Mouse (Mus musculus): ENCODE measurements around the gene Pphln1.

Pphln1 gene

DNA sequence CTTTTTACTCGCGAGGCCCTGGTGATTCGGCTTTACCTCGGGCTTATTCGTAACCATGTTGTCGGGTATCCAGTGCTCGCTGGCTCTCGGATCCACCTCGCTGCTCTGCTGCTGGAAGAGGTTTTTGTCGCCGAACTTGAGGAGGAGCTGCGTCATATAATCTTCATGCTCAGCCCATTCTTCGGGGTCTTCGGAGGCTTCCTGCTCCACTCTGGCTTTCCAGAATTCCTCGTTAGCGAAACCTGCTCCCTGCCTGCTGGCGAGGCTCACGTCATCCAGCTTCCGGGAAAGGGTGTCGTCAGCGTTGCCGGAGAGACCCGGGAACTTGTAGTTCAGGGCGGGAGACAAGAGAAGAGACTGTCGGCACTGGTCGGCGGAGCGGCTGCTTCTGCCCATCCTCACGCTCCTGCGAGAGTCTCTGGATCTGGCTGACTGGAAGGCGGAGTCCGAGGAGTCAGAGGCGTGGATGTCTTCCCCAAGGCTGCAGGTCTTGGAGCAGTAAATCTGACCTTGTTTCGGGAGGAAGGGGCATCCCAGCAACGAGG, 105.1 kb downstream of the Pphln1 start:
- Histone ChIP-seq H3K27me3 (ENCODE audit: control insufficient read depth, insufficient read depth, low read length, poor library complexity, severe bottlenecking) (no peaks in the 10 kb centered on the region), H3K36me3 (ENCODE audit: control insufficient read depth, insufficient read depth, low read length, poor library complexity, severe bottlenecking) (no peaks in the 10 kb centered on the region)
- no peak for DNase-seq (ENCODE audit: low read depth, low spot score)

DNA sequence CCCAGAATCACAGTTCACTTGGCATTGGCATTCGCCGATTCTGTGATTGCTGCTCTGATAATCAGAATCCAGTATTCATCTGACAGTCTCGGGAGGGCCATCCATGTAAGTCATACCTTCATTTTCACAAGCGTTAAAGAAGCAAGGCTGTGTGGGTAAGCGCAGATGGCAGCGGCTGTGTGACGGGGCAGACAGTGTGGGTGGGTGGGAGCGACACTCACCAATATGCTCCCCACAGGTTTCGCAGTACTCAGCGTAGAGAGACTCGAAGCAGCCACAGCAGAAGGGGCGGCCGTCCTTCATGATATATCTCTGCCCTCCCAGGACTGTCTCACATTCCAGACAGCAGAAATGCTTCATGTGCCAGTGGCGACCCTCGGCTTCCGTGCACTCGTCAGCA, 106.7 kb downstream of the Pphln1 start:
- DNase-seq (ENCODE audit: low read depth, low spot score) = no peak
- Histone ChIP-seq H3K27me3 (ENCODE audit: control insufficient read depth, insufficient read depth, low read length, poor library complexity, severe bottlenecking) (no peaks in the 10 kb centered on the region), H3K36me3 (ENCODE audit: control insufficient read depth, insufficient read depth, low read length, poor library complexity, severe bottlenecking) (no peaks in the 10 kb centered on the region)

DNA sequence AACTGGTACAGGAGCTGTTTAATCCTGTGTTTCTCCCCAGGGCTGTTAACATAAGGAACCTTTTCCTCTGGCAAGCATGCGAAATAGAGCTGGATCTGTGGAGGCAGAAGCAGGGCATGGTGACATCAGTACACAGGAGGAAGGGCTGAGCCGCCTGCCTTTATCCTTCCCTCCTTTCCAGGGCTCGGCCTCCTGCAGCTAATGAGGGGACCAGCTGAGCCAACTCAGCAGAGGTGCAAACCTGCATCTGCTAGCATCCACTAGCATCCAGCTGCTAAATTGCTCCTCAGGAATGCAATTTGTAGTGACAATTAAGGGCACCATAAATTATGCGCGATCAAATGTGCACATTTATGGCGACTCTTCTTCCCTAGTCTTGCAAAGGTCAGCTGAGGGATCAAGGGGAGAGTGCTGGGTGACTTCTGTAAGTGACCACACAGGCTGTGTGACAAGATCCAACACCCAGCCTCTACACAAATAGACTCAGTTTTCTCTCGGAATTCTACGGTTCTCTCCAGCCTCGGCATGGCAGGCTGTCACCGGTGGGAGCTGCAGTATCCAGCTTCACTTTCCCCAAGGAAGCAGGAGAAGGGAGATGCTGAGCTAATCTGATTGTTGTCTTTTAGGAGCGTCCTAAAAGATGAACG, 112.7 kb downstream of the Pphln1 start:
- H3K36me3 ChIP-seq (ENCODE audit: control insufficient read depth, insufficient read depth, low read length, poor library complexity, severe bottlenecking) = no peaks in the 10 kb centered on the region
- DNase-seq (ENCODE audit: low read depth, low spot score) = no peak
- H3K27me3 ChIP-seq (ENCODE audit: control insufficient read depth, insufficient read depth, low read length, poor library complexity, severe bottlenecking) = no peaks in the 10 kb centered on the region

DNA sequence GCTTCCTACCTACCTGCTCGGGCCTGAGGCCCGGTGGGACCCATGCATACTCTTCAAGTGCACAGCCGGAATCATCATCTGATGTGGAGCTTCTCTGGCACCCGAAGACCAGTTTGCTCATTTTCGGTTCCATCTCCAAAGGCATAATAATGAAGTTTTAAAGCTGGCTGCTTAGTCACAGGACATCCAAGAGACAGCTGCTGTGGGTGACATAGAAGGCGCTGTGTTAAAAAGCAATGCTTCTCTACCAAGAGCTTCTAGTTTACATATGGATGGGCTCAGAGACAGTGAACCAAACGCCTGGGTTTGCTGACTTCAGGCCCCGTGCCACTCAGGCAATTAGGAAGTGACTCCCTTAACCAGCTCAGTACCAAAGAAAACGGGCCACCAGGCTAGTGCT, 114.3 kb downstream of the Pphln1 start:
- no peak for DNase-seq (ENCODE audit: low read depth, low spot score)
- Histone ChIP-seq H3K27me3 (ENCODE audit: control insufficient read depth, insufficient read depth, low read length, poor library complexity, severe bottlenecking) (no peaks in the 10 kb centered on the region), H3K36me3 (ENCODE audit: control insufficient read depth, insufficient read depth, low read length, poor library complexity, severe bottlenecking) (no peaks in the 10 kb centered on the region)

DNA sequence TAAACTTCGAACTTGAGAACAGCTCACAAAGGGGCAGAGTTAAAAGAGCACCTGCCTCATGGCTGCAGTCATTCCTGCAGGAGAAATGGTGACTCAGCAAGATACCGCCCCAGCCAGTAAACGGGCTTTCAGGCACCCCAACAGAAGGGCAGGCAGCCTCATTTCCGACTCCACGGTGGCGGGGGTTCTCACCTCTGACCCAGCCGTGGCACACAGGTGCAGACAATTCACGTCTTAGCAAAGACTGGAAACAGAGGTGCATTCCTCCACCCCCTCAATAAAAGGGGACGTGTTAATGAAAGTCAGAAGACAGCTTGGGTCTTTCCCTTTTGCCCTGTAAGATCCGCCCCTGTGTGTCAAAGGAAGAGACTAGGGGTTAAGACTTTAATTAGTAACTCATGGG, 115.8 kb downstream of the Pphln1 start:
- Histone ChIP-seq H3K36me3 (ENCODE audit: control insufficient read depth, insufficient read depth, low read length, poor library complexity, severe bottlenecking) (no peaks in the 10 kb centered on the region), H3K27me3 (ENCODE audit: control insufficient read depth, insufficient read depth, low read length, poor library complexity, severe bottlenecking) (no peaks in the 10 kb centered on the region)
- DNase-seq (ENCODE audit: low read depth, low spot score) = no peak

DNA sequence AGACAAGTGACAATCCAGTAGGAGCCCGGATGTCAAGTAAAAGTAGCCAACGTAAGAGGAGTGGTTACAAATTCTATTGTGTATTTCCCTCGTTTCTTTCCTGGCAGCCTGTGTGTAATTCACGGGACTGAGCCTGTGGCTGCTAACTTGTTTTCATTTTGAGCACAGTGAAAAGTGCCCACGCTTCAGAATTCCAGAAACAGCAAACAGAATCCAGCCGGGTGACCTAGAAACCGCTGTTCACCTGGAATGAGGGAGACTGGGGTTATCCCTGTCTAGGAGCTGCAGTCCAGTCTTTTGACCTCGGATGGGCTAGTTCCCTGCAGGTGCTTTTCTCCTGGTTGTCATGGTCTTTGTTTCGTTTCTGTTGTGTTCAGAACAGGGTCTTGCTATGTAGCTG, 117.2 kb downstream of the Pphln1 start:
- H3K27me3 ChIP-seq (ENCODE audit: control insufficient read depth, insufficient read depth, low read length, poor library complexity, severe bottlenecking) = no peaks in the 10 kb centered on the region
- H3K36me3 ChIP-seq (ENCODE audit: control insufficient read depth, insufficient read depth, low read length, poor library complexity, severe bottlenecking) = no peaks in the 10 kb centered on the region
- no peak for DNase-seq (ENCODE audit: low read depth, low spot score)

DNA sequence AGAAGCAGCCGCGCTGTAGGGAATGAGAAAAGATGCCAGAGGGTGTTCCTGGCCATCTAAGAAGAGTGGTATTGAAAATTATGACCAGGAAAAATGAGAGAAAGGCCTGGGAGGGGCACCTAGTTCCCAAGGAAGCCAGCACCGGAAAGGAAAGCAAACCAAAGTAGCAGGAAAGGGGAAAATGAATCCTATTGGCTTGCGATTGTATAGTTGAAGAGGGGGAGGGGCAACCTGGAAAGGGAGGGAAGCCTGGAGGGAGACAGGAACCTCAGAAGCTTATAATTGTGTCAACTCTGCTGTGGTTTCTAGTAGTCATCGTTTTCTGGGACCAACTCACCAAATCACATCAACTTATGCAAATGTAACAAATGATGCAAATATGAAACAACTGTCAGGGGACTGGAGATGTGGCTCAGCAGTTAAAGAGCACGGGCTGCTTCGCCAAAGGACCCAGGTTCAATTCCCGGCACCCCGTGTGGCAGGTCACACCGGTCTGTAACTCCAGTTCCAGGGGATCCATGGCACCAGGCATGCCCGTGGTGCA, 118.9 kb downstream of the Pphln1 start:
- H3K27me3 ChIP-seq (ENCODE audit: control insufficient read depth, insufficient read depth, low read length, poor library complexity, severe bottlenecking) = no peaks in the 10 kb centered on the region
- DNase-seq (ENCODE audit: low read depth, low spot score) = peak; percentile 10
- H3K36me3 ChIP-seq (ENCODE audit: control insufficient read depth, insufficient read depth, low read length, poor library complexity, severe bottlenecking) = no peaks in the 10 kb centered on the region

DNA sequence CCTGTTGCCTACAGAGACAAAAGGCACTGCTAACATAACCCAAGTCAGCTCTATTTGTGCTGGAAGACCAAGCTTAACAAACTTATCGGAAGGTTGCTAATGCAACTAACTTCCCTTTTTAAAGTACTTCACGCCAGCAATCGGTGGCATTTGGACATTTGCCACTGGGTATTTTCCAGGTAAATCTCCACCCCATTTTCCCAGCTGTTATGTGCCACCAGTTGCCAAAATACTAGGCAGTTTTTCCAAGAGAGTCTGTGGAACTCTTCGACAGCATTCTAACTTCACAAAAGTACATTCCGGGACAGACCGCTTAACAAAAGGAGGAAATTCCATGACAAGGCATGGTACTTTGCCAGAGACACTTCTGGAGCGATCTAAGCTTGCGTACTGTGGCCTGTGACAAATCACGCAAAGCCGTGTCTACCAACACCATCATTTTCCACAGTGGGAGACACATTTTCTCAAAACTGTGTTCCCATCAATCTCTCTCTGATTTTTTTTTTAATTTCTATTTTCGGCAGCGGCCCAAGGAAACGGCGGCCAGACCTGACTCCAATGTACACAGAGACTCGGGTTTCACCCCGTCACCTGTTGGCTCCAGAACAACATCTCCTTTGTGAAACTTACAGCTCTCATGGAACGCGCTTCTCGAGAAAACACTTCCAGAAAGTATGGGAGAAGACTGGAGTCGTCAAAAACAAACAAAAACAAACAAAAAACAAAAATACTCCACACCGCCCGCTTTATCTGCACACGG, 120.2 kb downstream of the Pphln1 start:
- no peak for DNase-seq (ENCODE audit: low read depth, low spot score)
- no peaks in the 10 kb centered on the region for H3K36me3 ChIP-seq (ENCODE audit: control insufficient read depth, insufficient read depth, low read length, poor library complexity, severe bottlenecking)
- no peaks in the 10 kb centered on the region for H3K27me3 ChIP-seq (ENCODE audit: control insufficient read depth, insufficient read depth, low read length, poor library complexity, severe bottlenecking)

DNA sequence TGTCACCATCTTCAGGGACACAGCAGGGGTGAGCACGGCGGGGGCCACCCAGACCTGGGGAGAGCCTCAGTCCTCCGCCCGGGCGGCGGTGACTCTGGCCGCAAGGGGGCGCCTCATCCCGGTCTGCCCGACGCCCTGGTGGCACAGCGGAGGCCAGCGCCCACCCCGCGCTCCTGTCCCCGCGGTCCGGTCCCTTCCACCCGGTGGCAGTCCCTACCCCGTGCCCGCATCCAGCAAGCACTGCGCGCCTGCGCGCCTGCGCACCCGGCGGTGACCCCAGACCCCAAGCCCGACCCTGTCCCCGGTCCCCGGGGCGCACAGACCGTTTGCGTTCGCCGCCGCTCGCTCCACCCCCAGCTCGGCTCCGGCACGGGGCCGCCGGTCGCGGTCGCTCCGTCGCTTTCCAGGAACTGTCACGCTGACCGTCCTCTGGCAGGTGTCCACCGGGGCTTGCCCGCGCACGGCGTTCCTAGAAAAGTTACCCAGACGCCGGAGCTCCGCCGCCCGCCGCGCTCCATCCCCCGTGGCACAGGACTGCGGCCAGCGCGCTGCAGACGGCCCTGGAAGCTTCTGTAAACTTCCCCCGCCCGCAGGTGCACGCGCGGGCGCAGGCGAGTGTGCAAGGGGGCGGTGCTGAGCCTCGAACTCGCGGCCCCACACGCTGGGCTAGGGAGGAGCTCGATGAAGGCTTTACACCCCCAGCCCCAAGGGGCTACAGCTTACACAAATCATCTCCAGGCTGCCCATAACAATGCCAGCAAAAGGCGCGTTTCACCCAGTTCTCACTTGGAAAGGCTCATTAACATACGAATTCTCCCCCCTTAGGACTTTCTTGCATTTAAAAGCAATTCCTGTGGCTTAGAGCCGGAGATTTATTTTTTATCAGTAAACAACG, 121.0 kb downstream of the Pphln1 start:
- H3K36me3 ChIP-seq (ENCODE audit: control insufficient read depth, insufficient read depth, low read length, poor library complexity, severe bottlenecking) = no peaks in the 10 kb centered on the region
- no peaks in the 10 kb centered on the region for H3K27me3 ChIP-seq (ENCODE audit: control insufficient read depth, insufficient read depth, low read length, poor library complexity, severe bottlenecking)
- DNase-seq (ENCODE audit: low read depth, low spot score) = peak; percentile 56

DNA sequence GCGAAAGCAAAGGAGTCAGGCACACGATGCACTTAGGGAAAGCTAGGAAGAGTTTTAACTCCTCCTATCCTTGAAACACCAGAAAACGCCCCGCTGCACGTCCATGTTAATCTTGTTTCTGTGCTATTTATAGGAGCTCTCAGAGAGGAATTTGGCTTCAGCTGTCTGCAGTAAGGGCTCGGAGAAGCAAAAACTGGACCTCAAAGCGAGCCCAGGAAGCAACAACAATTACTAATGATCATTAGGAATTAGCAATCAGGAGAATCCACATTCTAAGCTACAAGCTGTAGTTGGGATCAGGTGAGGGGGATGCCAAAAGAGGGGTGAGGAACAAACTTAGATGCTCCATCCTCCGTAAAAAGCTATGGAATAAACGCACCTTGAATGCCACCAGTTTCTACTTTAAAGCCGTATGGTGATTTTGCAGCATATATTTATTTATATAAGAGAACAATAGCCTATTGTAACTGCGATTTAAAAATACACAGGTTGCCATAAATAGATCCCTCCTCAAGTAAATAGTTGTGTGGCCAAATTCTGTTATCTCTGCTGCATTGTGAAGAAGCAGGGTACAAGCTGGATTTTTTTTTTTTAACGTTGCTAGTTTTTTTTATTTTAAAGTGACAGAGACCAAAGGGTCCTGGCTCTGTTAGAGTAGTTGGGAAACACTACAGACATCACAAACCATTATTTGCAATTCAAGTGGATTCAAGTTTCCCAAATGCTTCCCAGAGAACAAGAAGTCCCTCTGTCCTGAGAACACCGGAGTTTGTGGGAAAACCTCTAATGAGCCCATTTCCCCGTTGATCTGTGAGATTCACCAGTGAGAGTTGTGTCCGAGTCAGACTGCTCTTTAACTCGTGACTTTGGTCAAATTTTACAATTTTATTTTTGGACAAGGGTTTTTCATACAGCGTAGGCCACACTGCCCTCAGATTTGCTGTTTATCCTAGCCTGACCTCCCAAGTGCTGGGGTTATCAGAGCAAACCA, 122.0 kb downstream of the Pphln1 start:
- no peaks in the 10 kb centered on the region for H3K36me3 ChIP-seq (ENCODE audit: control insufficient read depth, insufficient read depth, low read length, poor library complexity, severe bottlenecking)
- H3K27me3 ChIP-seq (ENCODE audit: control insufficient read depth, insufficient read depth, low read length, poor library complexity, severe bottlenecking) = no peaks in the 10 kb centered on the region
- DNase-seq (ENCODE audit: low read depth, low spot score) = no peak

DNA sequence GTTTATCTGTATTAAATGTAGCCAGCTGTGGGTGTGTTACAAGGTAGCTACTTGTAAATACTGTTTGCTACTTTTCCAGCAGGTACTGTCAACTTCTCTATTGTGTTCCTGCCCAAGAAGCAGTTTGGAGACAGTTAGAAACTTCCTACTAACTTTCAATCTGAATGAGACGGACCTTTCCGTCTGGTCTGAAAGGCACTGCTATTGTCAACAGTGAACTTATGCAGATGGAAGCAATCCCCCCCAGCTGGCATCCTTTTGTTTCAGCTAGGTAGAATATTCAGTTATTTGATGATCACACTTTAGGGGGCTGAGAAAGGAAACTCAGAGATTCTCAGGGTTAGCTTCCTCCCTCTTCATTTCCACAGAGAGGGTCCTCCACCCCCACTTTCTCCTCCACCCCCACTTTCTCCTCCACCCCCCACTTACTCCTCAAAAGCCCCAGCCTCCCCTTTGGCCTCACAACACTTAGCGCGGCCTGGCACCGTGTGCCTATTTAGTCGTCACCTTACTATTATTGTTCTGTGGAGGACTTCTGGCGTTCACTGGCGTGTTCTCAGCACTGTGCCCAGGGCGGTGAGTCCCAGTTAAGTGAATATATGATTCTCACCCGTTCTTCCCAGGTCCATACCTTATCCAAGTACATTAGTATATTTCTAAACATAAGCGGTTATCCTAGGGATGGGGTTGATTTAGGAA, 123.1 kb downstream of the Pphln1 start:
- Histone ChIP-seq H3K36me3 (ENCODE audit: control insufficient read depth, insufficient read depth, low read length, poor library complexity, severe bottlenecking) (no peaks in the 10 kb centered on the region), H3K27me3 (ENCODE audit: control insufficient read depth, insufficient read depth, low read length, poor library complexity, severe bottlenecking) (no peaks in the 10 kb centered on the region)
- no peak for DNase-seq (ENCODE audit: low read depth, low spot score)

DNA sequence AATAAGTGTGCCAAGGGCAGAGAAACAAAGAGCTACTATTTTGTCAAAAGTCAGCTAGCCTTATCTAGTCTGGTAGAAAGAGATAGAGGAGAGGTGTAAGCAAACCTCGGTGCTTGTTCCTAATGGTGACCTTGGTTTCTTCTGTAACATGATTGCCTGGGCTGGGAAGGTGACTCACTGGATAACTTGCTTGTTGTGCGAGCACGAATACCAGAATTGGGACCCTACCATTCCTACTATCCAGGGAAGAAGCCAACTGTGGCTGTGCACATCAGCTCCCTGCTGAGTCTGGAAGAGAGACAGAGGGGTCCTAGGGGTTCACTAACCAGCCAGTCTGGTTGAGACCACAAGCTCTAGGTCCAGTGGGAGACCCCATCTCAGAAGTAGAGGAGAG, 123.6 kb downstream of the Pphln1 start:
- H3K36me3 ChIP-seq (ENCODE audit: control insufficient read depth, insufficient read depth, low read length, poor library complexity, severe bottlenecking) = no peaks in the 10 kb centered on the region
- DNase-seq (ENCODE audit: low read depth, low spot score) = no peak
- H3K27me3 ChIP-seq (ENCODE audit: control insufficient read depth, insufficient read depth, low read length, poor library complexity, severe bottlenecking) = no peaks in the 10 kb centered on the region

DNA sequence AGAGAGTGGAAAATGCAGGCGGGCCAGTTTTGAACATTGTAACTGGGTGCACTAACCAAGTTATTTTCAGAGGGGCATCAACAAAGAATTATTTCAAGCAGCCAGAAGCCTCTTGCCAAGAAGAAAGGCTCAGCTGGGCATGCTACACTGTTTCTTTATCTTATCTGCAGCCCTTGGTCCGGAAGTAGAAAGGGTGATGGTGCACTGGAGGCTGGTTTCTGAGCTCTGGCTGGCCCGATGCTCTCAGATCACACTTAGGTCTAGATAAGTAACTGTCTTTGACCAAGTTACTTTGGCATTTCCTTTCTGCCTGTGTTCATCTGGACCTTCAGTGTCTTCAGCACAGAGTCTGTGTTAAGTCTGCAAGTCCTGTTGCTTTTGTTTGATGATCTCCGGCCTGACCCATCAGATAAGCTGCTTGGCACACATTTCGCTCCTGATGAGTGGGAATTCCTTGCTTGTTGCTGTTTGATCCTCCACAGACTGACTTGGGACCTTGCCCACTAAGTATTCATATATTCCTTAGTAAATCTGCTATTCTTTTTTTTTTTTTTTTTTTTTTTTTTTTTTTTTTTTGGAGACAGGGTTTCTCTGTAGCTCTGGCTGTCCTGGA, 127.3 kb downstream of the Pphln1 start:
- Histone ChIP-seq H3K36me3 (ENCODE audit: control insufficient read depth, insufficient read depth, low read length, poor library complexity, severe bottlenecking) (no peaks in the 10 kb centered on the region), H3K27me3 (ENCODE audit: control insufficient read depth, insufficient read depth, low read length, poor library complexity, severe bottlenecking) (no peaks in the 10 kb centered on the region)
- DNase-seq (ENCODE audit: low read depth, low spot score) = no peak
